Mouse (Mus musculus) forelimb bud, embryonic 11.5 days (tissue): ENCODE results near the gene Bglap2.

Source experiments
- DNase-seq: peaks from one replicate; pipeline ENCODE4 v3.0.0-alpha.2; 2012; ENCODE audit warnings: low read depth, low spot score

Gene Bglap2

DNA sequence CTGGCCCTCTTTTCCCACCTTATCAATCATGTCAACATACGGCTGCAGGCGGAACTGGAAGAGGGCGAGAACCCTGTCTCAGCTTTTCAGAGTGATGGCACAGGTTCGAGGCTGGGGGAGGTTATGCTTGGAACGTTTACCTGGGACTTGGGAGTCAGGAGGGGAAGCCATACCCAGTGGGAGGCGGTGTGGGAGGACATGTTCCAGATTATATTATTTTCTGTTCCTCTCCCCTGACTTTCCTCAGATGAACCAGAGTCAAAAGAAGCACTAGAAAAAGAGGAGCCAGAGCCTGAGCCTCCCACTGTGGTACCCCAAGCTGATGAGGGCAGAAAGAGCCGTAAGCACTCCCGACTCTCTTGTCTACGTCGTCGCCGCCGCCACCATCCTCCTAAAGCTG is 27.8 kb downstream of the Bglap2 start:
- no peak for DNase-seq

DNA sequence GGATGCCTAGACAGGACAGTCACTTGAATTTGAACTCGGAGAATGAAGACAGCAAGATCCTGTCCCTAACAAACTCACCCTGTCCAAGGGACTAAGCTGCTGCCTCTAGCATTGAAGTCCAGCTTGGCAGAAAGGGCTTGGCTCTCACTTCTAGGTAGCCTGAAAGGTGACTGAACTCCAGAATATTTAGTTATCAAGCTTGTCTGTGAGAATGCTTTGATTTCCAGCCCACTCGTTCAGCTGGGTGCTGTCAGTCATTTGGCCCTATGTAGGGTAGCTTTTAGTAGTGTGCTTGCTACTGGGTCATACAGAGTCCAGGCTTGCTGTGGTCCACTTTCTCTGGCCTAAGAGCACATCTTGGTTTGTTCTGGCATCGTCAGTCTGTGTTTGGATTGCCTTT is 39.5 kb downstream of the Bglap2 start:
- no peak for DNase-seq

DNA sequence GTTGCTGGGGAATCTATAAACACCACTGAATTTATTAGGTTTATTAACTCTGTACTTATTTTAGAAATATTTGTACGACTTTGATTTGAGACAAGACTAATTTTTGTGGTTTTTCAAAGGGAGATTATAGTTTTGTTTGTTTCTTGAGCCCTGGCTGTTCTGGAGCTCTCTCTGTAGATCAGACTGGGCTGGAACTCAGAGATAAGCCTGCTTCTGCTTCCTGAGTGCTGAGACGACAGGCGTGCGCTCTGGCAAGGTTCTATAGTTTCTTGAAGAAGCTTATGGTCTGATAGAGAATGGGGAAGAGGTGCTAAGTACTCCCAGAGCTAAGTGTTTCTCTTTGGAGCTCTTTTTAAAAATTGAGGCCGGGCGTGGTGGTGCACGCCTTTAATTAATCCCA is 40.2 kb downstream of the Bglap2 start:
- DNase-seq = no peak

DNA sequence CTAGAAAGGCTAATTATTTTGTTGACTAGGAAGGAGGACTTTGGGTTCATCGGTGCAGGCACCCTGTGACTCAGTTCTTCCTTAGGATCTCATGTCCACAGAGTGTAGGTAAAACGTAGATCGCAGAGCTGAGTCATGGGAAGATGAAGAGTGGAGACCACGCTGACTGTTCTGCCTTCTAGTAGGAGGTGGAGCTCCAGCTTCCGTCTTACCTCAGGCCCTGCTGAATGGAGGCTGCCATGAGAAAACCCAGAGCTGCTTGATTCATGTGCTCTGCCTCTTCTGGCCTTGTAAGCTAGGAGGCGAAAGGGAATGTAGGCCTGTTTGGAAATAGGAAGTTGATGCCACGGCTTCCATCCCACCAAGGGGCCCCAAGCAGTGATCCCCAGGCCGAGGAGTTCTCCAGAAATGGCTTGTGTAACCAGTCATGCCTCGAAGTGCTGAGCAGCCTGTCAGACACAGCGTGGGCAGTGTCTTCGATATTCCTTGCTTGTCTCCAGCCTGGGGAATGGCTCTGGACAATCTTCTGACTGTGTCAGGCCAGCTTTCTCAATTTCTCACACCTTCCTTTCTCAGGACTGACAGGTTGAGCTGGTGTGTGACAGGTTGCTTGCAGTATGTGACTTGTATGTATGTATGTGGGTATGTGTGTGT is 41.0 kb downstream of the Bglap2 start:
- no peak for DNase-seq

DNA sequence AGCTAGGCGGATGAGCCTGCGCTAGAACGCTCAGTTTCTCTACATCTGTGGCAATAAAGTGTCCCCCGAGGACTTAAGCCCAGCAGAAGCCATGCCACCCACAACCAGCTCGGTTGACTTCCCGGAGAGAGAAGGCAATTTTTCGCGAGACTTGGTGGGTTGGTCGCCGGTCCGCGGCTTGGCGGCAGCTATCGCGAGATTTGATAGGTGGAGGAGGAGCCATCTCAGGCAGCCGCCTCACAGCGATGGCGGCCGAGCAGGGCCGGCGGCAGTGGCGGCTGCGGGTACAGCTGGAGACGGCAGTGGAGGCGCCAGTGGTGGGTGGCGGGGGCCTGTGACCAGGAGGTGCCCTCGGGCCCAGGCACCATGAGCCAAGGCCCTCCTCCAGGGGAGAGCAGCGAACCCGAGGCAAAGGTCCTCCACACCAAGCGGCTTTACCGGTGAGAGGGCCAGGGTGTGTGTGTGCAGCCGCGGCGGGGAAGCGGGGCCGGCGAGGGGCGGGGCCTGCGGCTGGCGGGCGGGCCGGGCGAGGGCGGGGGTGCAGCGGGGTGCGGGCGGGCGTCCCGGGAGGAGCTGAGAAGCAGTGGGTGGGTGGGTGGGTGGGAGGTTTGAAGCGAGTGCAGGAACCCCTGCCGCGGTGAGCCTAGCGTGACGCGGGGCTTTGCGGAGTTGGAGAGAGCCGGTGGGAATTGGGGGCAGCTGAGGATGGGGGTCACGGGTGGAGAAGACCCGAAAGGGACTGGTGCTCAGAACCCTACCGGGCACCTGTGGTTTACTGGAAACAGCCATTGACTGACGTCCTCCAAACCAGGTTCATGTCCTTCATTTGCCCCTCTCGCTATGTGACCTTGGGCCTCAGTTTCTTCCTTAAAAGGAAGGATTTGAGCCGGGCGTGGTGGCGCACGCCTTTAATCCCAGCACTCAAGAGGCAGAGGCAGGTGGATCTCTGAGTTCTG is 42.2 kb downstream of the Bglap2 start, which contains the start of the genes Tmem79 and Smg5:
Gene Tmem79 (minus strand): TSS at position 91 of the 956 bp plus-strand sequence.
Gene Smg5 (plus strand): TSS at position 203 of the 956 bp plus-strand sequence.
- DNase-seq = peak; percentile 97

DNA sequence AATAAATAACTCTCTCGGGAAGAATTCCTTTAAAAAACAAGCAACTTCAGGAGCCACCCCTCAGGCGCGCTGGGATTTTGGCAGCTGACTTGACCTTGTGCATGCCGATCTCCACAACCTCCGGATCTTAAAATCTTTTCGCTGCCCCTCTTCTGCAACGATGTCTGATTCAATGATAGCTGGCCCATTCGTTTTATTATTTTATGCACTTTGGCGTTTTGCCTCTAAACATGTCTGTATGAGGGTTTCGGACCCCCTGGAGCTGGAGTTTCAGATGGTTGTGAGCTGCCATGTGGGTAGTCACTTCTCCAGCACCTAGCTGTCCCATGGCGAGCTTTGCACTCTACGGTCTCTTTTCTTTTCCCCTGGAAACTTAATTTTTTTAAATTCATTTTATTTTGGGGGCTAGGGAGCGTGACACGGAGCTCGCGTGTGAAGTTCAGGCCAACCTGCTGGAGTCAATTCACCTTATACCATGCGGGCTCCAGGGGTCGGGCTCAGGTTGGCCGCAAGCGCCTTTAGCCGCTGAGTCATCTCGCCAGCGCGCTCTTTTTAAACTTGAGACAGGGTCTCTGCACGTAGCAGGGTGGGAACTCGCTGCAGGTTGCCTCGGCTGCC is 43.0 kb downstream of the Bglap2 start:
- no peak for DNase-seq

DNA sequence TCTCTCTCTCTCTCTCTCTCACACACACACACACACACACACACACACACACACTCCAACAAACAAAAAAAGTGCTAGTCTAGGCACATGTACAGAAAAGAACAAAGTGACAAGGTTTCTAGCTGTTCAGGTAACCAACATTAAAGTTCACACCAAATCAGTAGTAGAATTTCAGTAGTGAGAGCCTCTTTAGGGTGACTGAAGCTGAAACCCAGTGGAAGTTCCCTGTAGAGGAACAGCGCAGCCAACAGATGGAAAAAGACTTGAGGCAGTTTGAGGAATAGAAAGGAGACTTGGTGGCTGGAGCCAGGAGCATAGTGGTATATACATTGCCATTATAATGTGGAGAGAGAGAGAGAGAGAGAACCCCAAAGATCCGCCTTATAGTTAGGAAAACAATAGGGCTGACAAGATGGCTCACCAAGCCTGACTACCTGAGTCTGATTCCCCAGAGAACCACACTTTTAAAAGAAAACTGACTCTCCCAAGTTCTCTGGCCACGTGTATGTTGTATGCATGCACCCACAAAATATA is 43.5 kb downstream of the Bglap2 start:
- no peak for DNase-seq

DNA sequence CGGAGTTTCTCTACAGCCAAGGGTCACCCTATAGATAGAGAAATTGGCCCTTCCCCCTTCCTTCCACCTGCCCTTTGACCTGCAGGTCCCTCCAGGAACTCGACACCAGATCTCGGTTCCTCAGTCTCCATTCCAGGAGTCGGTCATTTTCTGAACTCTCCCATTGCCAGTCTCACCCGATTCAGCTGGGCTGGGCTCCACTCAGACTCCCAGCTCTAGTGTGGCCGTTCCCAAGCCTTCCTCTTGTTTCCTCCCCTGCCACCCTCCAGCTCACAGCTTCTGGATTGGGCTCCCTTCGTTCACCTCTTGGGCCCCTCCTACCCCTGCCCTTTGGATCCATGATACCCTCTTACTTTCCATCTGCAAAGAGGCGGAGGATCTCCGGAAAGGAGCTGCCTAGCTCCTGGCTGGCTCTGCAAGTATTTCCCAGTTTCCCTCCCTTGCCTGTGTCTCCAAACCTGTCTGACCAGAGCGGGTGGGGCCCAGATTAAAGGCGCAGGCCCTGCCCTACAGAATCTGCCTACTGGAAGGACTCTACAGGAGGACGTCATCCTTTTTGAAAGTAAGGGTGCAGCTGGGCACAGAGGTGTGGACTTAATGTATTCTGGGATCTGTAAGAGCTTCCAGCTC is 44.4 kb downstream of the Bglap2 start:
- DNase-seq = no peak

DNA sequence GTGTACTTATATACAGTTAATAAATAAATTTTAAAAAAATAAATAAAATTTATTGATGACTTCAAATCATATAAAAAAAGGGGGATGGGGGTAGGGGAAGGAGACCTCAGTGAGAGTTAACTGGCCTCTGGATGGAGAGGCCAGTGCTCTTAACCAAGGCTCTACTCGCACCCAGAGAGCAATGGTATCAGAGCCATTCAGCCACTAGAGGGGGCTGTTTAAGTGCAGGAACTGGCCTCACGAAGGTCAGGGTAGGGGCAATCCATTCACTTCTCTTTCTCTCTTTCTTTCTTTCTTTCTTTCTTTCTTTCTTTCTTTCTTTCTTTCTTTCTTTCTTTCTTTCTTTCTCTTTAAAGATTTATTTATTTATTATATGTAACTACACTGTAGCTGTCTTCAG is 47.2 kb downstream of the Bglap2 start:
- peak; percentile 29 for DNase-seq

DNA sequence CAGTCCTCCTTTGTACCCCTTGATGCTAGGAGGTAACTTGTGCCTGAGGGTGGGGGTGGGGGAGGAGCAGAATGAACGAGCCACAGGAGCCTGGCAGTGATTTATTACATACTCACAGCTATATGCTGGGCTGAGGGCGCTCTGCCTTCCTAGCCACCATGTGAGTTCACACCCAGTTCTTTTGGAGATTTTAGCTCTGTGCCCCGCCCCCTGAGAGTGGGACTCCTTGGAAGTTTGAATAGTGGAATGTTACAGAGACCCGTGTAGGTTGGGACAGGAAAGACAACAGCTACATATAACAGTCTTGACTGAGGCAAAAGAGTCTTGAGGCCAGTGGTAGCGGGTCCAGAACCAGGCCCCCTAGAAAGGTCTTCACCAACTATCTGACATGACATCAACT is 49.5 kb downstream of the Bglap2 start:
- DNase-seq = no peak
